Mouse (Mus musculus) lung, postnatal 25 days (tissue): ENCODE data around the gene Olfr490.

ENCODE experiments used
- DNase-seq: peaks from one replicate; pipeline ENCODE4 v3.0.0; 2022; ENCODE audit warnings: low spot score

The Olfr490 gene

DNA sequence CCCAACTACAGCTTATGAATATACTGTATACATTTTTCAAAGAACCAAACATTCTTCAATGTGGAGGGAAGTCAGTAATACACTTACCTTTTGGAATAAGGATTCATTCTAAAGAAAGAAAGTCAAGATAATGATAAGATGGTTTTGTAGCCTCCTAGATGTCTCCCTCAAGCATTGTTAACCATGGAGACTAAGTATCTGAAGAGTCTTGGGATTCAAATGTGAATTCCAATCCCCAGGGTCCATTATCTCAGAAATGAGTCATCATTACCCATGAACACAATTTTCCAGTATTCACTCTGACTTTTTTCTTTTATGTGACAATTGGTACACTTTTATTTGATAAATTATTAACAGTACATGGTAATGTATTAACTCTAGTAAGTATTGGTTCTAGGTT is at the start of gene Olfr490:
TSS of gene Olfr490 (minus strand) at position 101 of the 400 bp plus-strand sequence.
- no peak for DNase-seq

DNA sequence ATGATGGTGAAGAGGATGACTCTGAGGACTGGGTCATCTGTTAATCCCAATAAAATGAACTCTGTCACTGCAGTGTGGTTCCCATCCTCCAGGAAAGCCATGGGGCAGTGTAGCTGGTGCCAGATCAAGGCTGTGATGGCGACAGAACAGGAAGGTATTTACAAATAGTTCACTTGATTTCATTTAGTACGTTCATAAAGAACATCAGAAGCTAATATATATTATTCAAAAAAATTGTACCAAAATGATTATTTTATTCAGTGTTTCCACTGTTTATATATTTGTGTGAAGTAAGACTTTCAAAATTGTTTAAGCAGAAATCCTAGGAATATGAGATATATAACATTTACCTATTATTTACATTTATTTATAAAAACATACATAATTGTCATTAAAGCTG is 34.8 kb upstream of the Olfr490 start, which contains the start of gene Olfr492:
TSS of gene Olfr492 (minus strand) at position 101 of the 400 bp plus-strand sequence.
- no peak for DNase-seq

DNA sequence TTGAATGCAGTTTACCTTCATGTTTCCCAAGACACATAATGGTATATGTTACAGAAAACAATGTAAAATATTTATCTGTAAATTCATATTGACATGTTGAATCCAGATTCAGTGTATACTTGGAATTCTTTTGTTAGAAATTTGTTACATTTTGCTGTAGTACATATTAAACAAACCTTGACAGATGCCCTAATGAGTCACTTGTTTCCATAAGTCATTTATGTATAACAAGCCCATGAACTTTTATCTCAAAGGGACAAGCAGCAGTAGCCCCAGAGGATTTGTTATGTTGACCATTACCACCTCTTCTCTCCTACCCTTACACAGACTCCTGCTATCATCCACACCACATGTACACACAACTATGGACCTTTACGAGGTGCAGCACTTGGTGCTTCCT is 24.4 kb upstream of the Olfr490 start, which contains the start of gene Olfr491:
TSS of gene Olfr491 (plus strand) at position 301 of the 400 bp plus-strand sequence.
- no peak for DNase-seq

DNA sequence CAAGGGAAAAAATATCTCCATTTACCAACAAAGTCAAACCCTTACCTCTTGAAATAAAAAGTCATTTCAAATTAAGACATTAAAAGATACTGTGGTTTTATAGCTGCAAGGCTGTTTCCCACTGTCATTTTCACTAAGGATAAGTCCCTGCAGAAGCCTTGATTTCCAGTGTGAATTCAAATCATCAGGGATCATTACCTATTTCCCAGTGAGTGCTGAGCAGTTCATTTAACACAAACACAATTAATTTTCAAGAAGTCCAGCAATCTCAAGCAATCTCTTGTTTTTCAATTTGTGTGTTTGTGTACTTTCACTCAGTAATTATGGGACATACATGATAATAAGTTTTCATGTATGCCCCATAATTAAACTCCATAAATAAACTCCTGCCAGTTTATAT is 30.5 kb downstream of the Olfr490 start, which contains the start of gene Olfr488:
TSS of gene Olfr488 (minus strand) at position 101 of the 400 bp plus-strand sequence.
- no peak for DNase-seq
